ENCODE assay signal across 10 mouse cellular contexts in the genomic region with DNA sequence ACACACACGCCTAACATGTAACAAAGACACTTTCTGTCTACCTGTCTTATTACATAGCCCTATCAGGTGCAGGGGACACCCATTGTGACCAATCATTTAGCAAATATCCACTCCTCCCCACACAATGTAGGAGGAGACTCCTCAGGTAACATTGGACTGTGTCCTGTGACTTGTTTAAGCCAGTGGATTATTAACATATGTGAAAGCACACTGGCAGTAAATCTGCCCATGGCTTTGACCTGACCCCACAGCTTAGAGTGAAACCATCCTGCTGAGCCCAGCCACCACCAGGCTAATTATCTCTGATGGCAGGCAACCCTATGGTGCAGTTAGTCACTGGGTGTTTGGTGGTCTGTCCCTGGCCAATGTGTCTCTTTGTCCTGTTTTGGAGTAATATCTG. TPM values are rescaled to one million over a fixed set of nuclear protein-coding genes. Genes with fewer than 3 reads are reported as not detected.
DNase-seq lines count a peak whose midpoint lies in the region; ATAC-seq lines count a peak whose summit lies in the region.
"Had no signal": no experiment of that assay in that cellular context is flagged by ENCODE, and none has a peak within 500 bp of the region (broad histone marks: within the 10 kb centered on the region; RNA-seq: fewer than 3 reads in every experiment).

No protein-coding gene starts in this region.

- H3K4me2 ChIP-seq in limb, embryonic 11.5 days (ENCODE audit: low read depth, severe bottlenecking): no peak overlapping the region
- no peak overlapping the region for H3K4me2 ChIP-seq in hindbrain, embryonic 12.5 days (replicated peaks)

- no peaks in the 10 kb centered on the region for H3K36me3 ChIP-seq in limb, embryonic 11.5 days (ENCODE audit: control insufficient read depth, insufficient read depth, low read length)
- H3K36me3 ChIP-seq in hindbrain, embryonic 12.5 days: no peaks in the 10 kb centered on the region
- H3K36me3 ChIP-seq: forebrain, embryonic 10.5 days had no signal

- WGBS in limb, embryonic 11.5 days: 71% methylated on average over 1 of the region's 1 CpGs
- WGBS in hindbrain, embryonic 12.5 days: 74% methylated on average over 1 of the region's 1 CpGs

- no peaks in the 10 kb centered on the region for H3K27me3 ChIP-seq in limb, embryonic 11.5 days (ENCODE audit: control insufficient read depth, insufficient read depth, low read length)
- no peaks in the 10 kb centered on the region for H3K27me3 ChIP-seq in hindbrain, embryonic 12.5 days

- ATAC-seq in common myeloid progenitor, adult 5-6 weeks (replicated peaks; ENCODE audit: low read depth, poor library complexity, severe bottlenecking): peak; percentile 26; the same call in 1 of the 2 replicates
- ATAC-seq in limb, embryonic 11.5 days (ENCODE audit: insufficient number of reproducible peaks, low FRiP score, low TSS enrichment, low read depth): peak; percentile 47; the same call in 1 of the 2 replicates
- ATAC-seq in hindbrain, embryonic 12.5 days (ENCODE audit: low FRiP score): no peak

- peak; percentile 34 for DNase-seq in MN1 (ENCODE audit: low spot score)
- DNase-seq in kidney, adult 8-10 months: peak; percentile 72 to 86
- DNase-seq in limb, embryonic 11.5 days (ENCODE audit: low spot score): peak; percentile 64
- DNase-seq in left cerebral cortex, adult 11 months (ENCODE audit: low spot score): no peak
- no peak for DNase-seq in left cerebral cortex, postnatal 4 days
- DNase-seq in ovary, adult 18-20 months (ENCODE audit: low spot score): no peak
- DNase-seq: right cerebral cortex, adult 18-20 months had no signal

- 0 out of 2 replicates have a peak, but pooled peaks cover 8% of the 10 kb centered on the region for H3K4me1 ChIP-seq in limb, embryonic 11.5 days (ENCODE audit: control insufficient read depth, insufficient read depth, low read length)
- peaks cover 6% of the 10 kb centered on the region for H3K4me1 ChIP-seq in hindbrain, embryonic 12.5 days

- no peak overlapping the region for H3K4me3 ChIP-seq in limb, embryonic 11.5 days (ENCODE audit: low read depth, low read length)
- no peak overlapping the region for H3K4me3 ChIP-seq in hindbrain, embryonic 12.5 days
- H3K4me3 ChIP-seq: forebrain, embryonic 10.5 days had no signal

- no peaks in the 10 kb centered on the region for H3K9me3 ChIP-seq in limb, embryonic 11.5 days (ENCODE audit: control insufficient read depth, low read length)
- no peaks in the 10 kb centered on the region for H3K9me3 ChIP-seq in hindbrain, embryonic 12.5 days (replicated peaks)
- H3K9me3 ChIP-seq: forebrain, embryonic 10.5 days had no signal

- no peak overlapping the region for H3K9ac ChIP-seq in limb, embryonic 11.5 days (ENCODE audit: low read length)
- H3K9ac ChIP-seq in hindbrain, embryonic 12.5 days: no peak overlapping the region

- H3K27ac ChIP-seq in limb, embryonic 11.5 days (replicated peaks; ENCODE audit: low read depth, low read length): no peak overlapping the region
- H3K27ac ChIP-seq in hindbrain, embryonic 12.5 days: no peak overlapping the region
- H3K27ac ChIP-seq: forebrain, embryonic 10.5 days had no signal

- intact Hi-C loops in left cerebral cortex, postnatal 4 days (cut with DNase I): loop anchor here (10.0 kb wide), 1 partner anchor 293 kb away; no protein-coding TSS in a partner anchor

RNA-seq across cellular contexts. Expression of gene Ldlrad3, which starts 11.1 kb away (rescaled TPM):
- total RNA-seq in common myeloid progenitor, adult 5-6 weeks (2017): 9.2 and 12.0 TPM in 2 replicates
- 57.5 and 62.1 TPM in 2 replicates for polyA plus RNA-seq in limb, embryonic 11.5 days (2014; fragmentation: Nextera tagmentation; extraction: Ambion mirVana)
- total RNA-seq in left cerebral cortex, postnatal 4 days (2021): 10 to 100 TPM; 21.6 to 23.0 TPM
- polyA plus RNA-seq in hindbrain, embryonic 12.5 days (2016; fragmentation: Nextera tagmentation; extraction: Ambion mirVana): 54.9 and 58.4 TPM in 2 replicates

Comparison
In these comparisons a context has a peak if more than half of its experiments do, and no peak if none do; other contexts are left out.
1. DNase-seq: peak in MN1 (single experiment), kidney, adult 8-10 months (2 of 2) and limb, embryonic 11.5 days (single experiment); none in left cerebral cortex, adult 11 months (single experiment), left cerebral cortex, postnatal 4 days (single experiment) and ovary, adult 18-20 months (single experiment).